Mouse (Mus musculus) neural tube, embryonic 14.5 days (tissue): ENCODE results near the gene Ttll3. TPM values are rescaled to one million over a fixed set of nuclear protein-coding genes. Genes with fewer than 3 reads are reported as not detected.

ENCODE experiments used
- ATAC-seq: fragments of 200-750 bp; cut with Nextera tagmentation; 2 replicates; pipeline ENCODE4 v1.8.0; 2017; ENCODE audit warnings: low read depth, mild to moderate bottlenecking, moderate TSS enrichment, moderate library complexity
- H3K27ac ChIP-seq: fragments of 300-500 bp; sonication (generic); 2 replicates; pipeline ENCODE4 v1.5.1; 2014; ENCODE audit warnings: low read depth, mild to moderate bottlenecking, control low read depth, low read length, moderate library complexity, mixed read lengths
- H3K27me3 ChIP-seq: fragments of 300-500 bp; sonication (generic); 2 replicates; pipeline ENCODE4 v1.6.1; 2014; ENCODE audit warnings: low read length; ENCODE audit not compliant: control insufficient read depth, insufficient read depth
- H3K36me3 ChIP-seq: fragments of 300-500 bp; sonication (generic); 2 replicates; pipeline ENCODE4 v1.6.1; 2014; ENCODE audit warnings: low read length, mixed read lengths; ENCODE audit not compliant: control insufficient read depth, insufficient read depth
- H3K4me1 ChIP-seq: fragments of 300-500 bp; sonication (generic); 2 replicates; pipeline ENCODE4 v1.6.1; 2014; ENCODE audit warnings: low read length; ENCODE audit not compliant: control insufficient read depth, insufficient read depth
- H3K4me2 ChIP-seq: fragments of 300-500 bp; sonication (generic); 2 replicates; pipeline ENCODE4 v1.6.1; 2014; ENCODE audit warnings: mild to moderate bottlenecking, low read depth, low read length, control low read depth
- H3K4me3 ChIP-seq: fragments of 300-500 bp; sonication (generic); 2 replicates; pipeline ENCODE4 v1.5.1; 2014; ENCODE audit warnings: low read depth, low read length, control low read depth, mixed read lengths
- H3K9ac ChIP-seq: fragments of 300-500 bp; sonication (generic); replicated peaks from 2 replicates; pipeline ENCODE4 v1.6.1; 2014; ENCODE audit warnings: low read depth, mild to moderate bottlenecking, control low read depth, low read length, mixed read lengths
- H3K9me3 ChIP-seq: fragments of 300-500 bp; sonication (generic); 2 replicates; pipeline ENCODE4 v1.6.1; 2016; ENCODE audit warnings: low read length; ENCODE audit not compliant: control insufficient read depth
- WGBS: fragments of 180-500 bp; shearing (Covaris S2); extraction: QIAGEN DNeasy Blood & Tissue Kit; methylation state at CpG from one replicate; pipeline ENCODE4 v1.1.7; 2014; 5-methylcytosine and 5-hydroxymethylcytosine counted together
- polyA plus RNA-seq: library from polyadenylated mRNA; unstranded; fragments of >200 nt; fragmentation: Nextera tagmentation; extraction: Ambion mirVana; gene quantifications from 2 replicates; pipeline ENCODE4 v1.2.1, GENCODE M21; 2014

Ttll3 gene
- polyA plus RNA-seq, 1 experiment from 2014 or later = 8.9 TPM

- no peak overlapping the region for H3K9ac ChIP-seq
- no peaks in the 10 kb centered on the region for H3K4me1 ChIP-seq
- no peak overlapping the region for H3K4me2 ChIP-seq
- H3K27me3 ChIP-seq = no peaks in the 10 kb centered on the region
- 80% methylated on average over 12 of the region's 12 CpGs for WGBS
- no peaks in the 10 kb centered on the region for H3K36me3 ChIP-seq
- no peak overlapping the region for H3K27ac ChIP-seq
- no peak for ATAC-seq
- H3K4me3 ChIP-seq = no peak overlapping the region
- H3K9me3 ChIP-seq = no peaks in the 10 kb centered on the region
Observed at GRCm38 (mm10) chr6:113437135-113437534, 48.1 kb downstream of the Ttll3 start.

GRCm38 (mm10) chr6:113438721-113439430 lies 49.8 kb downstream of the Ttll3 start:
- H3K36me3 ChIP-seq = no peaks in the 10 kb centered on the region
- H3K4me3 ChIP-seq = no peak overlapping the region
- H3K4me1 ChIP-seq = peaks cover 8% of the 10 kb centered on the region
- H3K27me3 ChIP-seq = no peaks in the 10 kb centered on the region
- WGBS = 67% methylated on average over 12 of the region's 12 CpGs
- H3K27ac ChIP-seq = no peak overlapping the region
- no peak for ATAC-seq
- H3K9ac ChIP-seq = no peak overlapping the region
- no peak overlapping the region for H3K4me2 ChIP-seq
- H3K9me3 ChIP-seq = no peaks in the 10 kb centered on the region

DNA sequence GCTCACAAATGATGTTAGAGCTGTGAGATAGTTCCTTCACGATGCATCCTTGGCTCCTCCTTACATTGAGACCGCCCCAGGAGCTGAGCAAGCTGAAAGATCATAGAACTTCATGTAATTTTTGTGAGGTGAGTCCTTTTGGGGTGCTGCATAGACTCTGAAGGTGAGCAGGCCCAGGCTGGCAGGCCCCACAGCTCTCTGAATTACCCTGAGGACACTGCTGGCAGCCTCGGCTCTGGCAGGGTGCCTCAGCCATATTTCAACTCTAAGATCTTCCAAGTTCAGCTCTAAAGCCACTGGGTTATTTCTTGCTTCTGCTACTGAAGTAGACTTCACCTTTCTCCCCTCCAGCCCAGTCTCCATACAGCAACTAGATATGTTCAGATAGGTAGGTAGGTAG lies 51.6 kb downstream of the Ttll3 start:
- Histone ChIP-seq H3K27ac (no peak overlapping the region), H3K36me3 (no peaks in the 10 kb centered on the region), H3K9ac (no peak overlapping the region), H3K9me3 (no peaks in the 10 kb centered on the region), H3K4me1 (peaks cover 8% of the 10 kb centered on the region), H3K4me3 (no peak overlapping the region), H3K4me2 (no peak overlapping the region), H3K27me3 (no peaks in the 10 kb centered on the region)
- ATAC-seq = no peak
- WGBS = 84% methylated on average over 3 of the region's 3 CpGs

DNA sequence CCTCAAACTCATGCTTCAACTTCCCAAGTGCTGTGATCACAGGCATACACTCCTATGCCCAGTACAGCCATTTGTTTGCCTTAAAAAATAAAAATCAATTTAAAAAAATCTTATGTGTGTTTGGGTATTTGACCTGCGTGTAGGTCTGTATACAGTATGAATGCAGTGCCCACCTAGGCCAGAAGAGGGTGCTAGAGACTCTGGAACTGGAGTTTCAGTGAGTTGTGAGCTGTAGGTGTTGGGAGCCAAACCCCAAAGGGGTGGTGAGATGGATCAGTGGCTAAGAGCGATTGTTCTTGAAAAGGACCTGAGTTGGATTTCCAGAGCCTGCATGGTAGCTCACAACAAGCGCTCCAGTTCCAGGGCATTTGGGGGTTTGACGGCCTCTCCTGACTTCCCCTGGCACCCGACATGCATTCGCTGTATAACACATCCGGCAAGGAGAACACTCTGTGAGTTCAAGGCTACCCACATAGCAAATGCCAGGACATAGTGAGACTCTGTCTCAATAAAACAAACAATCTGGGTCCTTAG lies 52.2 kb downstream of the Ttll3 start:
- Histone ChIP-seq H3K27me3 (no peaks in the 10 kb centered on the region), H3K36me3 (no peaks in the 10 kb centered on the region), H3K9ac (no peak overlapping the region), H3K4me3 (no peak overlapping the region), H3K27ac (no peak overlapping the region), H3K4me2 (no peak overlapping the region), H3K4me1 (peaks cover 8% of the 10 kb centered on the region), H3K9me3 (no peaks in the 10 kb centered on the region)
- 60% methylated on average over 7 of the region's 7 CpGs for WGBS
- ATAC-seq = no peak

DNA sequence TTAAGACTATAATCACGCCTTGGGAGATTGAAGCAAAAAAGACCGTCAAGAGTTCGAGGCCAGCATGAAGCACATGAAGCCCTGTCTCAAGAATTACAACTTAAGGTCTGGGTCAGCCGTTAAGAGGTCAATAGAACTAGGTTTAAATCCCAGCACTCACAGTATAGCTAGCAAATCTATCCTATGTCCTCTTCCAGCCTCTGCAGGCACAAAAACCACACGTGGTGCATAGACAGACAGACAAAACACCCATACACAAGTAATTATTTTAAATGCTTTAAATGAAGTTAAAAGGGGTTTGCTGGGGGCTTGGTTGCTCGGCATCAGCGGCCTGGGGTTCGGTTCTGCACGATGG lies 53.0 kb downstream of the Ttll3 start:
- Histone ChIP-seq H3K4me3 (peak overlapping the region; percentile 74), H3K9me3 (no peaks in the 10 kb centered on the region), H3K27me3 (no peaks in the 10 kb centered on the region), H3K9ac (peak overlapping the region; percentile 81; the same call in 1 of the 2 replicates), H3K27ac (0 out of 2 replicates have a peak overlapping the region, but pooled peaks have one; percentile 29), H3K36me3 (peaks cover 3% of the 10 kb centered on the region), H3K4me2 (peak overlapping the region; percentile 76), H3K4me1 (peaks cover 8% of the 10 kb centered on the region)
- 44% methylated on average over 9 of the region's 9 CpGs for WGBS
- peak; percentile 50 for ATAC-seq

DNA sequence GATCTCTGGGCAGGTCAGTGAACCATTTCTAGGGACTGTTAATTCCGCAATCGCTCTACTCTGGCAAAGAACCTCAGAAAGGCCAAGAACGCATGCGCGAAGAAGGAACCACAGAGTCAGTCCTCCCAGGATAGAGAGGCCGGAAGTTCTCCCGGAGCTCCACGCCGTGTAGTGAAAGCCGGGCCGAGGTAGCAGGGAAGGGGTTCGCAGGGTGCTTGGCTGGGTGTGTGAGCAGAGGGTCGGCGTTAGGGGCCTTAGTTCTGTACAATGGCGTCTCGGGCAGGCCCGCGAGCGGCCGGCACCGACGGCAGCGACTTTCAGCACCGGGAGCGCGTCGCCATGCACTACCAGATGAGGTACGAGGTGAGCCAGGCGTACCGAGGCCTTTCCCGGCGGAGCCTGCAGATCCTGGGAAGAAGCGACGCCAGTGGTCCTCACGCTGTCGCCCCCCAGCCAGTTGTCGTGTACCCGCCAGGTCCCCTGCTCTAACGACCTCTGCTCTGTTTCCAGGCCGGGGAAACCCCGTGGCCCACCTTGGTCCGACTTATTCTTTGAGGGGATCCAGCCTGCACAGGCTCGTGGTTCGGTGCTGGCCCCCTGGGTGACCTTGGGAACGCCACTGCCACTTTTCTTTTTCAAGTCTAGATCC lies 53.5 kb downstream of the Ttll3 start, which contains the start of gene Jagn1:
Jagn1 (plus strand) TSS at position 128 of the 649 bp plus-strand sequence.
- Histone ChIP-seq H3K4me1 (peaks cover 8% of the 10 kb centered on the region), H3K4me2 (peak within 1 kb of the TSS; percentile 76), H3K9ac (peak within 1 kb of the TSS; percentile 81), H3K9me3 (no peaks in the 10 kb centered on the region), H3K36me3 (peaks cover 8% of the 10 kb centered on the region), H3K27me3 (no peaks in the 10 kb centered on the region), H3K27ac (peak within 1 kb of the TSS; percentile 70; the same call in 1 of the 2 replicates), H3K4me3 (peak within 1 kb of the TSS; percentile 74)
- peak; percentile 94 for ATAC-seq
- whole genome bisulfite sequencing = under 1% methylated on average over 43 of the region's 45 CpGs

DNA sequence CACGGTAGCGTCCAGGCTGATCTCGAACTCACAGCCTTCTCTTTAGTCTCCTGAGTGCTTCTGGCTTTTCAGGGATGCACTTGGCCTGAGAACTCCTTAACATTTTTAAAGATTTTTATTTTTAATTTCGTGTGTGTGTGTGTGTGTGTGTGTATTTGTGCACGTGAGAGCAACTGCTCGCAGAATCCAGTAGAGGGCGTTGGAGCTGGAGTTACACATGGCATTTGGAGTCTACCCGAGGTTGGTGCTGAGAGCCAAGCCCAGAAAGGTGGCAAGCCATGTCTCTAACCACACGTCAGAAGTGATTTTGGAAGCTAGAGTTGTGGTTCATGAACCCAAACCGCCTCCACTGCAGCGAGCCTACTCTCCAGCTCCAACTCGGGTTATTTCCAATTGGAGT lies 54.0 kb downstream of the Ttll3 start:
- 48% methylated on average over 12 of the region's 12 CpGs for WGBS
- H3K36me3 ChIP-seq = peaks cover 13% of the 10 kb centered on the region
- no peak for ATAC-seq
- H3K4me2 ChIP-seq = peak overlapping the region; percentile 76
- H3K27me3 ChIP-seq = no peaks in the 10 kb centered on the region
- H3K9me3 ChIP-seq = no peaks in the 10 kb centered on the region
- peak overlapping the region; percentile 74 for H3K4me3 ChIP-seq
- peak overlapping the region; percentile 81 for H3K9ac ChIP-seq
- H3K4me1 ChIP-seq = peaks cover 8% of the 10 kb centered on the region
- no peak overlapping the region; the same call in 1 of the 2 replicates for H3K27ac ChIP-seq

GRCm38 (mm10) chr6:113444207-113444965 lies 55.3 kb downstream of the Ttll3 start:
- no peak overlapping the region for H3K4me3 ChIP-seq
- peaks cover 21% of the 10 kb centered on the region for H3K36me3 ChIP-seq
- no peaks in the 10 kb centered on the region for H3K27me3 ChIP-seq
- ATAC-seq = no peak
- 85% methylated on average over 6 of the region's 8 CpGs for WGBS
- H3K9ac ChIP-seq = no peak overlapping the region
- no peak overlapping the region for H3K27ac ChIP-seq
- H3K9me3 ChIP-seq = no peaks in the 10 kb centered on the region
- no peak overlapping the region for H3K4me2 ChIP-seq
- H3K4me1 ChIP-seq = peaks cover 8% of the 10 kb centered on the region
